Mouse (Mus musculus): ENCODE results near the gene Gm21671.
"Not testable (repeated sequence)": the region's sequence is repeated elsewhere in the genome, so short reads cannot be mapped to it uniquely, and the experiment has no call there.

- not testable (repeated sequence) for TF ChIP-seq POLR2A (IDR thresholded peaks at IDR 0.05; ENCODE audit: insufficient read depth, low read depth, low read length); CTCF (IDR thresholded peaks at IDR 0.05)
Measured at GRCm38 (mm10) chr5:25972563-25972962, 18.3 kb upstream of the Gm21671 start, which contains the start of gene Gm21680.
